Mouse (Mus musculus) CD4-positive, CD25-positive, alpha-beta regulatory T cell, adult 2 months (primary cell): Measurements from ENCODE around the gene Afmid.
"Not testable (repeated sequence)": the region's sequence is repeated elsewhere in the genome, so short reads cannot be mapped to it uniquely, and the experiment has no call there.

Experiments used
- DNase-seq: peaks from one replicate; pipeline ENCODE4 v3.0.0-alpha.2; 2012; ENCODE audit warnings: low read depth, low spot score

Afmid gene

GRCm38 (mm10) chr11:117794035-117794551 lies 31.6 kb upstream of the Afmid start:
- DNase-seq = peak; percentile 40

DNA sequence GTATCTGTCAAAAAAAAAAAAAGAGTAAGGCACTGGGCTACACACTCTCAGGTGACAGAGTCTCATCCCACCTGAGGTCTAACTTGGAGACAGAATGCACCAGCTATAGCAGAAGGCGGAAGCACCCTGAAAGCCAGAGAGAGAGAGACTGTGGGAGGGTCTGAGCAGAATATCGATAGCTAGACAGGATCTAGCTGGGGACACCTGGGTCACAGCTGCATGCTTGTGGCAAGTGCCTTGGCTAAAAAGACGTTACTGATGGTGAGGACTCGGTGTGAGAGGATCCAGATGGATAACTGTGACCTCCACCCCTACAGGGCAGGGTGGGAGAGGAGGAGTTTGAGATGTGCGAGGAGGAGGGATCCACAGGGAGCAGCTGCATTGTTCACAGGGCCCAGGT lies 28.8 kb upstream of the Afmid start:
- no peak for DNase-seq

- no peak for DNase-seq
Measured at GRCm38 (mm10) chr11:117797511-117798159, 28.1 kb upstream of the Afmid start, which contains the start of gene 6030468B19Rik. Gene 6030468B19Rik (plus strand): TSS chr11:117797660.

DNA sequence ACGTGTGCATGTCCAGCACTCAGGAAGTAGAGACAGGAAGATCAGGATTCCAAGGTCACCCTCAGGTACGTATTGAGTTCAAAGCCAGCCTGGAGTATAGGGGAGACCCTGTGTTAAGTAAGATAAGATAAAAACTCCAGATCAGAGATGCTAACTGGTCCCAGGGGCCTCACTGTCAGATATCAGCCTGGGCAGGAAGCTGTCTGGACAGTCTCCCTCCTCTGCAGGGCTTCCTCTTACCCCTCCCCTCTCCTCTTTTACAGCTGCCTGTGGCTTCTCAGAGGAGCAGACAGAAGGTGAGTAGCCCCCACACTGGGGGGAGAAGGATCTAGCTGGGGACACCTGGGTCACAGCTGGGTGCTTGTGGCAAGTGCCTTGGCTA lies 27.6 kb upstream of the Afmid start:
- DNase-seq = peak; percentile 55

DNA sequence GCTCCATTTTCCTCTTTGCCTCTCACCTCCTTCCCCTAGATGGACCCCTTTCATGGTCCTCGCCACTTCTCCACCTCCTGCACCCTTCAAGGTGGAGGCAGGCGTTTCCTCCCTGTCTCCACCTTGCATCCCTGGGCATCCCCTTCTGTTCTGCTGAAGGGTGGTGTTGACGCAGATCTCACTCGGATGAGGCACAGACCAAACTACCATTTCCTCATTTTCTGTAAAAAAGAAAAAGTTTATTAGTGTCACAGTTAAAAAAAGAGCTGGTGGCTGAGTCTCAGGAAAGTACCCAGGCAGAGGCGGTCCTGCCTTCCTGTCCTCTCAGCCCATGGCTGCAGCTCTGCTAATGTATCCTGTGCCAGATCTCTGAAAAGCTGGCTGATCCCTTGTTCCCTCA lies 26.6 kb upstream of the Afmid start:
- peak; percentile 66 for DNase-seq

- no peak for DNase-seq
Measured at GRCm38 (mm10) chr11:117800038-117800437, 25.7 kb upstream of the Afmid start.

- no peak for DNase-seq
Measured at GRCm38 (mm10) chr11:117801650-117802049, 24.1 kb upstream of the Afmid start.

- no peak for DNase-seq
Measured at GRCm38 (mm10) chr11:117803166-117803688, 22.5 kb upstream of the Afmid start.

DNA sequence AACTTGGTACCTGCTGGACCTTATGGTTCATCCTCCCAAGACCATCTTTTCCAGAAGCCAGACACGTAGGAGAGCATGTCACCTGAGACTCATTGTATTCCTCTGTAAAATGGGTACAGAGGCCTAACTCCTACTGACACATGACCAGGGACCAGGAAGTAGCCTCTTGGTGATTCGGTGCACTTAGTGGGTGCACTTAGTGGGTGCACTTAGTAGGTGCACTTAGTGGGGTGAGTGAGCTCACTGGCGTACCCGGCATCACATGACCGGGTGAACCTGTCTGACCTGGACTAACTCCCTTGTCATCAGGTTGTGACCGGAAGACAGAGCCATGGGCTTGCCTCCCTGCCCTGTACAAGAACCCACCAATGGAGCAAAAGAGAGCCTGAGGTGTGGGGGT lies 18.9 kb upstream of the Afmid start:
- DNase-seq = no peak

- peak; percentile 75 for DNase-seq
Measured at GRCm38 (mm10) chr11:117809407-117810311, 16.1 kb upstream of the Afmid start, which contains the start of the genes Gm20708 and Syngr2. Gene Gm20708 (plus strand): TSS chr11:117809668. Gene Syngr2 (plus strand): TSS chr11:117809668.

- DNase-seq = peak; percentile 84
Measured at GRCm38 (mm10) chr11:117810401-117811046, 15.2 kb upstream of the Afmid start.

DNA sequence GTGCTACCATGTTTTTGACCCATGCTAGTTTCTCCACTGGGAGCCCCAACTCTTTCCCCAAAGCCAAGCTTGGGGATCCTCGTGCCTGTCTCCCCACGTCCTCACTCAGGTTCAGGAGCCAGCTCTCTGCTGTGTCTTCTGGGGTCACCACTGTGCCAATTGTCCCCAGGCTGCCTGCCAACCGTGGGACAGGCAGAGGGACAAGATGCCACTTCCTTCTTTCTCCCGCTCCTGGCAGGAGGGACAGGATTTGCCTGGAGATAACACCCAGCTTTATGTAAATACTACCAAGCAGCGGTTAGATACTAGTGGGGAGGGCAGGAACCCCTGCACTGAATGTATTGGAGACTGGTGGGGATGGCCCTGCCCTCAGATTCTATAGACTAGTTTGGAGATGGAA lies 11.9 kb upstream of the Afmid start:
- DNase-seq = no peak

DNA sequence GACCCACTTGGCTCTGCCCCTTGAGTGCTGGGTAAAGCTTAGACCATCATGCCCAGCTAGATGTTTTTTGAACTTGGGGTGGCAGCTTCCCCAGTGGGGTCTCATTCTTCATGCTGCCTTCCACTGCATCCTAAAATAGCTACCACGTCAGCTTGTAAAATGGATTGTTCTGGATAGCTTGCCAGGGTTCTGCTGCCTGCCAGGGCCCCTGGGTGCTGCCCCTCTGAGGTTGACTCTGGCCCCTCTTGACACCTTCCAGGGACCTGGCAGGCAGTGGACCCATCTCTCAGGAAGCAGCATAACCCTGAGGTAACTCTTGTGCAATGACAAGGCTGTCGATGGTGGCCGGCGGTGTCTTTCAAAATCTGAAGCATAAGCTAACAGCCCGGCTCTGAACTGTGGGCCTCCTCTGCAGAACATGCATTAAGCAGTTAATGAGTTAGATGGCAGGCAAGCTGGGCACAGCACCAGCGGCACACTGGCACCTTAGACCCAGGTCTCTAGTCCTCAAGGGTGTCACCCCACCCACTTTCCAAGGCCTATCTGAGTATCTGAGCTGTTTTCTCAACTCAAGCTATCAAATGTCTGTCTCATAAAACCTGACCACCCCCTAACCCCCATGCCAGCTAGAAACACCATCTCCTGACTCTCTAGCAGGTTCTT lies 10.9 kb upstream of the Afmid start:
- DNase-seq = no peak

GRCm38 (mm10) chr11:117815850-117816249 lies 9.9 kb upstream of the Afmid start:
- not testable (repeated sequence) for DNase-seq

DNA sequence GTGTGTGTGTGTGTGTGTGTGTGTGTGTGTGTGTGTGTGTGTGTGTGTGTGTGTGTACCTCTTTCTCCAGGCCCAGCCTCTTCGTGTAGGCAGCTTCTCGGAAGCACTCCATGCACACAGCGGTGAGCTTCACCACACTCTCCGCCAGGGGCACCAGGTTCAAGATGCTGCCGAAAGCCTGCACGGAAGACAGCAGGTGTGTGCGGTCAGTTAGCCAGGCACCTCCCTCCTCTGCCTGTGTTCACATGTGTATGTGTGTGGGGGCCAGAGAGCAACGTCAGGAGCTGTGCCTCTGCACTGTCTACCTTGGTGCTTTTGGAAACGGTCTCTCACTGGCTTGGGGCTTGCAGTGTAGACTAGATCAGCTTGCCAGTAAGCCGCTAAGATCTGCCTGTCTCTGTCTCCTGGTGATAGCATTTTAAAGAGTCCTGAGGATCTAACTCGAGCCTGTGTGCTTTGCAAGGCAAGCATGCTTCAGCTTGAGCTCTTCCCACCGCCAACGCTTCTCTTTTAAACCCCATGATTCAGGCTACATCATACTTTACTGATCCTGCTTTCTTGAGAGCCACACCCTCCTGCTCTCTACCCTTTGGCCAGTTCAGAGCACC lies 9.2 kb upstream of the Afmid start:
- no peak for DNase-seq

DNA sequence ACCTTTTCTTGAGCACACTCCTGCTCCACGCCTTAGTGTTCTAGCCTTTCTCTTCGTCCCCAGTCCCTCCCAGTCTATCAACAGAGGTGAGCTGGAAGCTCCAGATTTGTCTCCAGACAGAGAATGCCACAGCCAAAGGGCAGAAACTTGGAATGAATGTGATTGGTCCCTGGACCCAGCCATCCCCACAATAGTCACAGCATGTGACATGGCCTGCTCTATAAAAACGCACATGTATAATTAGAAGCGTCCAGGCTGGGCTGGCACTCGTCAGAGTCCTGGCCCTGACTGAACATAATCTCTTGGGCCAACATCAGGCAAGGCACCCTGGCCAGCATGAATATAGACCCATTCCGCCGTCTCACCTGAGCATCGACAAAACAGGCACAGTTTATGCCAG lies 6.6 kb upstream of the Afmid start:
- DNase-seq = no peak

GRCm38 (mm10) chr11:117820173-117820572 lies 5.6 kb upstream of the Afmid start:
- no peak for DNase-seq

DNA sequence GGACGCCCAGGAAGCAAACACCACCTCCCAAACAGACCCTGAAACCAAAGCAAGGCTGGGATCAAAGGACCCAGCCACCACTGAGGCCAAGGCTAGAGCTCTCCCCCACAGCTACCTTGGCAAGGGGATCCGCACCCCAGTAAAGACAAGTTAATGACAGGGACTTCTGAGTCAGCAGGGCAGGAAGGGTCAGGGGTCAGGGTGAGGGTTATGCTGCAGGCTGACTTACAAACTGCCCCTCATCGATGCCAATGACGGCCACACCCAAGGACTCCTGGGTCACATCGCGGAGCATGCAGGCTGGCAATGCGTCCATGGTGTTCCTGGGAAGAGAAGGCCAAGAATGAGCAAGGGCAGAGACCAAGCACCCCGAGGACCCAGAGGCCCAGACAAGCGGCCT lies 3.9 kb upstream of the Afmid start:
- no peak for DNase-seq

DNA sequence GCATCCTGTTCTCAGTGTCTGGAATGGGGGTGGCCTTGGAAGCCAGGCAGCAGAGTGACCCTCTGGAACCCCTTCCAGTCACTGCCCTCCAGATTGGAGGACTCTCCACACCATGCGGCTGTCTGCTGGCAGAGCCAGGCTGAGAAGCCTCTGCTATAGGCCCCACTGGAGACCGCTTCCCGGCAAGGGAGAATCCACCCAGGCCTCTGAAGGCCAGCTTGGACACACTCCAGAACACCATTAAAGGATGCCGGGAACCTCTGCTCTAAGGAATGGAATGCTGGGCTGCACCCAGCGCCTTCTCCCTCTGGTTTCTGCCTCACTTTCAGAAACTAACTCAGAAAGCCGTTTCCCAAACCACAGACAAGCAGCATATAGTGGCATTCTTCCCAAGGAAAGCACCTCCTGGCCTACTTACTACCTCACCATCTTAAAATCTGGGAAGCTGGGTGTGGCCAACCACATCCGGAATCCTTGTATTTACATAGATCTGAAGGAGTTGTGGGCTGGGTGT lies 2.9 kb upstream of the Afmid start:
- DNase-seq = no peak

GRCm38 (mm10) chr11:117823411-117823810 lies 2.3 kb upstream of the Afmid start:
- DNase-seq = no peak
